Mouse (Mus musculus) small intestine, adult 2 months (tissue): Measurements from ENCODE around the gene Pdcl3.

ENCODE experiments used
- CTCF ChIP-seq: fragments of 200-500 bp; IDR thresholded peaks from 2 replicates; pipeline ENCODE4 v1.5.1; 2012; ENCODE audit warnings: low read depth, mild to moderate bottlenecking, control low read depth, inconsistent platforms, low read length, moderate library complexity, mixed read lengths; ENCODE audit not compliant: insufficient replicate concordance, insufficient read length; ENCODE audit errors: extremely low read depth
- POLR2A ChIP-seq: fragments of 200-500 bp; IDR thresholded peaks from 2 replicates; pipeline ENCODE4 v1.6.1; 2012; ENCODE audit warnings: low read depth, mild to moderate bottlenecking, control low read depth, inconsistent platforms, low read length, moderate library complexity

- TF ChIP-seq CTCF (no peak), POLR2A (no peak)
Observed at GRCm38 (mm10) chr1:38972986-38973592, 12.3 kb upstream of the Pdcl3 start.
